Mouse (Mus musculus) fibroblast of lung, adult 2 months (primary cell): ENCODE measurements around the gene Rplp1.

Experiments
- DNase-seq: peaks from one replicate; pipeline ENCODE4 v3.0.0-alpha.2; 2011; ENCODE audit warnings: low read depth

The Rplp1 gene

GRCm38 (mm10) chr9:61911300-61912128 is 2.8 kb downstream of the Rplp1 start:
- no peak for DNase-seq

- DNase-seq, result no peak
Observed at GRCm38 (mm10) chr9:61910526-61911256, 3.7 kb downstream of the Rplp1 start.

GRCm38 (mm10) chr9:61909633-61910032 is 4.7 kb downstream of the Rplp1 start:
- DNase-seq, result no peak

DNA sequence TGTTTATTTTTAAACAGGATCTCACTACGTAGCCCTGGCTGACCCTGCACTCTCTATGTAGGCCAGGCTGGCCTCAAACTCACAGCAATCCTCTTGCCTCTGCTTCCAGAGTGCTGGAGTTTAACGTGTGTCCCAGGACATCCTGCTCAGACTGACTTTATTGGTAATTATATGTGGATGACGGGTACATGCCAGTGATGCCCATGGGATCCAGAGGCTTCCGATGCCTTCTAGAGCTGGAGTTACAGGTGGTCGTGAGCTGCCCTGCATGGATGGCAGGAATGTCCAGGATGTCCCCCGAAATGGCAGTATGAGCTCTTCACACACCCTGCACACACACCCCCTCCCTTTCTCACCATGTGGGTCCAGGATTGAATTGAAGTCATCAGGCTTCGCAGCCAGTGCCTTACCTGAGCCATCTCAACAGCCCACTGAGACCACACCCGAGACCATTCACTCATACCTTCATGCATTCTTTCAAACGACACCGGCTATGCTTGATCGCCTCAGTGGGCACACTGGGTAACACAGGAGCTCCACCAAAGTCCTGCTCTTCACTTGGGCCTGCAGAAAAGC is 5.4 kb downstream of the Rplp1 start:
- DNase-seq, result no peak

DNA sequence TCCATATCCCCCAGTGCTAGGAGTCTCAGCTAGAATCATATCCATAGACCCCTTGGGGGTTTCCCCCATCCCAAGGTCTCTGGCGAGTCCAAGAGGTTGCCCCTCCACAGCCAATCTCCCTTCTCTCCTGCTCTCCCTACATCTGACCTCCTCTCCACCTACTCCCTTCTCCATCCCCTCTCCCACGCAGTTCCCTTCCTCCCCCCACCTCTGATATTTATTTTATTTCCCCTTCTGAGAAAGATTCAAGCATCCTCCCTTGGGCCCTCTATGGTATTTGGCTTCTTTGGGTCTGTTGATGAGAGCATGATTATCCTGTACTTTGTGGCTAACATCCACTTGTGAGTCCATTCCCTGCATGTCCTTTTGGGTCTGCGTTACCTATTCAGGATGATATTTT is 6.0 kb downstream of the Rplp1 start:
- no peak for DNase-seq

GRCm38 (mm10) chr9:61907621-61908295 is 6.6 kb downstream of the Rplp1 start:
- no peak for DNase-seq

DNA sequence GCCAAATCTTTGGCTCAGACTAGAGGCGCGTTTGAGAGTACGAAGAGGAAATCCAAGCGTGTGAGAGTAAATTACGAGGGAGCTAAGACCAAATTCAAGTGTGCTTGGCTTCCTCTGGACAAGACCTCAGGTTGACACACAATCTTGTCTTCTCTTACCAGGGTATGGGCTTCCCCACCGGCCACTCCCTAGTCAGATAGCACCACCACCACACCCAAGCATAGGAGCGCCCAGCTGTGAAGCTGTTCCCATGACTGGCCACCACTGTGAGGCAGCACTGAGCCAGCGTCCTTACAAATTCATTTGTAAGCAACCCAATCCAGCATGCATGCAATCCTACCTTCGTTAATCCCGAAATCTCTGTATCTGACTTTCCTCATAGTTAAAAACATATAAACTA is 7.4 kb downstream of the Rplp1 start:
- no peak for DNase-seq

GRCm38 (mm10) chr9:61905576-61905975 is 8.8 kb downstream of the Rplp1 start:
- no peak for DNase-seq

- DNase-seq, result no peak
Observed at GRCm38 (mm10) chr9:61904201-61904600, 10.1 kb downstream of the Rplp1 start.

GRCm38 (mm10) chr9:61902445-61902844 is 11.9 kb downstream of the Rplp1 start:
- no peak for DNase-seq

- no peak for DNase-seq
Observed at GRCm38 (mm10) chr9:61901574-61901973, 12.8 kb downstream of the Rplp1 start.

DNA sequence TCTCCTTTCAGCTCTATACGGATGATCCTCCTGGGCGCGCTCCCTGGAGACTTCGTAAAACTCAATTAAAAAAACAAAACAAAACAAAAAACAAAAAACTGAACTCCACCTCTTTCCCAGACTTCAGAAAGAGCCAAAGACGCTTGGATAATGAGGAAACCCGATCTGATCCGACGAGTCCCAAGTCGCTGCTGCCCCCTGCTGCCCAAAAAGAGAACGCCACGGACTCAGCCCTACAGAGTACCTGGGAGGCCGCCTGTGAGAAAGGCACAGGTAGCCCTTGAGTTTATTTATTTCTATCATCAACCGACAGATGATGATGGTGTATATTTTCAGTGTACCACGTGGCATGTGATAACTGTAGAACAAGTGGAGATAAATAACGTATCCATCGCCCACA is 14.5 kb downstream of the Rplp1 start:
- no peak for DNase-seq

DNA sequence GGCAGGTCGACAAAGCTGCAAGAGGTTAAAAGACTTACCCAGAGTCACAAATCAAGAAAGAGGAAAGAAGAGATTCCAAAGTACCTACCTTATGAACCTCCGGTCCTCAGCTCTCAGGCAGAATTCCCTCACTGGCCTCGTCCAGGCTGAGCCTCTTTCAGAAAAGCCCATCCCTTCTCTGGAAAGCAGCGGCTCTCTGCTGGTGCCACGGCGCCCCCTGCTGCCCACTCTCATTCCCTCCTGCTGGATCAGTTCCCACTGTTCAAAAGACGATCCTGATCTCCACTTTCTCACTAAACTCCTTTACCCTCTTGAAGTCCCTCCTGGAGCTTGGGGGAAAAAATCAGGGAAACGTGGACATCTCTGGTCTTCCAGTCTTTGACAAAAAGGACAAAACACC is 15.9 kb downstream of the Rplp1 start:
- no peak for DNase-seq

GRCm38 (mm10) chr9:61895014-61895413 is 19.3 kb downstream of the Rplp1 start:
- DNase-seq, result peak; percentile 79

GRCm38 (mm10) chr9:61889855-61890254 is 24.5 kb downstream of the Rplp1 start:
- DNase-seq, result peak; percentile 95

GRCm38 (mm10) chr9:61887661-61888379 is 26.5 kb downstream of the Rplp1 start:
- no peak for DNase-seq

- no peak for DNase-seq
Observed at GRCm38 (mm10) chr9:61885964-61886363, 28.4 kb downstream of the Rplp1 start.

- no peak for DNase-seq
Observed at GRCm38 (mm10) chr9:61884936-61885335, 29.4 kb downstream of the Rplp1 start.

DNA sequence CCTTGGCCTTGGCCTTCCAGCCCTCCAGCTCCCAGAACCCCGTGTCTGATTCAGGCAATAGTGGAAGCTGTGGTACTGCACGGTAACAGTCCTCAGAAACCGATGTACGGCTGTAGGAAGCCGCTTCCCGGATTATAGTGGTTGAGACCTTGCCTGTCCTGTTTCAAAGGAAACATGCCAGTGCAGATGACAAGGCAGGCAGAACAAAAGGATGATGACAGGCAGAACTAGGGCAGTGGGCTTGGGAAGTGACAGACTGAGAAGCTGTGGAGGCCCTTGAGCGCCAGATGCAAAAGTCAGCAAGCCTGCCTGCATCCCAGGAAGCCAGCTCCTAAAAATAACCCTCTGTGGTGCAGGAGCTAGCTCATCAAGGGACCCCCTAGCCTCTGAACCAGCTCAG is 30.0 kb downstream of the Rplp1 start:
- DNase-seq, result no peak

DNA sequence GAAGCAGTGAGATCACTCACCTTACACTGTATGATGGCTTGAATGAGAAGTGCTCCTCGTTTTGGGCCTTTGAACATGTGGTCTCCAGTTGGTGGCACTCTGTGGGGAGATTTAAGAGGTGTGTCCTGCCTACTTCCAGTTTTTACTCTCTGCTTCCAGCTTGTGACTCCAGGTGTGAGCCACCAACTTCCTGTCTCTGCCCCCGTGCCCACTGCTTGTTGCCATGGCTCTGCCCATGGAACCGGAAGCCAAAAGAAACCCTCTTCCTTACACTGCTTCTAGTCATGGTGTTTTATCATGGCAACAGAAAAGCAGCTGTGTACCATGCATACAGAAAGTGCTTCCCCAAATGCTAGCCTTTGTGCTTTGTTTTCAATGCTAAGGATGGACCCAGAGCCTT is 32.2 kb downstream of the Rplp1 start:
- no peak for DNase-seq

DNA sequence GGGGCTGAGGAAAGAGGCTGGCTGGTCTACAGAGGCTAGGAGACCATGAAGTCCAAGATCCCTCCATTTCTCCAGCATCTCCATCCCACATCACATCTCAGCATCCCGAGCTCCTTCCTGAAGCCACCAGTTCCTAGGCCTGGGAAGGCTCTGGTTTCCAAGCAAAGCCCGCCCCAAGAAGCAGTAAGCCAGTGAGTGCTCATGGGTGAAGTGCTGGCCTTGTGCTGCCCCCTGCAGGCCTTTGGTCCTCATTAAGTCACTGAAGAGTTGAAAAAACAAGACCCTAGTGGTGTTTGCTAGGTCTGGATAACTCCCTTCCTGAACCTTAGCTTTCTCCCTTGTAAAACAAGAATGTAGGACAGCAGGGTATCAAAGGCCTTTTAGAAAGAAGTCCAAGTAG is 35.5 kb downstream of the Rplp1 start:
- DNase-seq, result no peak
